Mouse (Mus musculus): ENCODE results near the gene H2-K1. TPM values are rescaled to one million over a fixed set of nuclear protein-coding genes. Genes with fewer than 3 reads are reported as not detected.

The H2-K1 gene
- total and polyA plus RNA-seq, 2 experiments = 2,348 to 5,575 TPM

DNA sequence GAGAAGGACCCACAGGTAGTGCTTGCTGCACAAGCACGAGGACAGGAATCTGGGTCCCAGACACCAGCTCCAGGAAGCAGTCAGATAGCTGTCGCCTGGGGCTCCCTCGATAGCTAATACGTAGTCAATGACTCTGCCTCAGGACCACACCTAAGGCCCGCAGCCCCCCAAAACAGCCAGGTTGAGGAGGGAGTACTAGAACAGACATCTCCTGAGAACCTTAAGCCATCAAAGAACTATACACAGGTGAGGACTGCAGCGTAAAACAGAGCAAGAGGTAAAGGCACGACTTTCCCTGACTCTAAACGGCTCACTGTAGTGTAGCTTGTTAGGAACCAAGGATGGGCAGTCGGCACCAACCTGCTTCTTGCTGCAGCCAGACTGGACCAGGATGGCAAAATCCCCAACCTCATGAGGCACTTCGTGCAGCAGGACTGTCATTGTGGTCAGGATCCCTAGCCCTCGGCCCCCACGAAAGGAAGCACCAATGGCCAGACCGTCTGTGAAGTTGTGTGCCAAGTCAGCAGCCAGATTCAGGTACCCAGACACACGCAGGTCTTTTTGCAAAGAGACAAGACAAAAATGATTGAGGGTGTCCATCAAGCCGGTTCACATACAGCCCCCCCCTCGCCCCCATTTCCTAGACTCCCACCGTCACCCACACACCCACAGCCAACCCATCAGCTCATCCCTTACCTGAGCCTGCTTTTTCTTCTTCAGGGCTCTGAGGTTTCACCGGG lies 29.2 kb upstream of the H2-K1 start:
- Histone ChIP-seq H3K4me1 (ENCODE audit: control insufficient read depth, insufficient read depth, low read length) (peaks cover 29% of the 10 kb centered on the region), H3K79me2 (ENCODE audit: control insufficient read depth, insufficient read depth, low read length) (peaks cover 29% of the 10 kb centered on the region), H3K27me3 (ENCODE audit: control insufficient read depth, insufficient read depth, low read length) (no peaks in the 10 kb centered on the region), H3K4me3 (ENCODE audit: insufficient read depth, low read depth, low read length) (no peak overlapping the region), H3K9ac (ENCODE audit: low read depth, low read length) (no peak overlapping the region), H3K27ac (replicated peaks; ENCODE audit: insufficient read depth, low read depth, low read length) (no peak overlapping the region), H3K36me3 (ENCODE audit: control insufficient read depth, insufficient read depth, low read length) (peaks cover 4% of the 10 kb centered on the region; the same call in 1 of the 2 replicates)
- WGBS = 85% methylated on average over 18 of the region's 18 CpGs
- DNase-seq (ENCODE audit: extremely low read depth, low read depth, low spot score) = no peak
- TF ChIP-seq POLR2A (IDR thresholded peaks at IDR 0.05; ENCODE audit: extremely low read depth, insufficient read depth, low read length) (no peak), CTCF (IDR thresholded peaks at IDR 0.05; ENCODE audit: low read depth, low read length) (no peak)

DNA sequence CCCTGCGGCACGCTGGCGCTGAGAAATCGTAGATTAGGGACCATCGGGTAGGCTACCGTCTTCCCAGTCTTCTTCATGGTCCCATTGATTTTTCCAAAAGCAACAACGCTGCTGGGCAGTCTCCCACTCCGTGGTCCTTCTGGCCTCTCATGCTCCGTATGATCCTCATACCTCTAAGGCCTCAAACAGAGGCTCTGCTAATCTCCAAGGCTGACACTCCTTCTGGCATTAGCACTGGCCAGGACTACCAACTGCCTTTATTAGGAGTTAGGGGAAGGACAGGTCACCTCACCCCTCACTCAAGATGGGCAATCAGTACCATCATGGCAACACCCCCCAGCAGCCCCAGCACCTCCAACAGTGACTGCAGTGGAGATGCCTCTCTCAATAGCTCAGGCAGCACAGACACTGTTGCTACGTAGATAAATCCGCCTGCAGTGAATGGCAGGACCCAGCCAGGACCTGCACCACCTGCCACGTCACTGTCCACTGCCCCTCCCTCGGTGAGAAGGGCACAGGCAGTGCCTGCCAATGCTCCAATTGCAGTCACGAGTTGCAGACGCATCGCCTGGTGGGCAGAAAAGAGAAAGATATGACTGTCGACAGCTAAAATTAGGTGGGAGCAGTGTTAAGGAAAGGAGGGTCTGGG lies 28.5 kb upstream of the H2-K1 start:
- peaks cover 4% of the 10 kb centered on the region; the same call in 1 of the 2 replicates for H3K36me3 ChIP-seq (ENCODE audit: control insufficient read depth, insufficient read depth, low read length)
- H3K4me3 ChIP-seq (ENCODE audit: insufficient read depth, low read depth, low read length) = no peak overlapping the region
- 79% methylated on average over 17 of the region's 17 CpGs for WGBS
- no peak for DNase-seq (ENCODE audit: extremely low read depth, low read depth, low spot score)
- H3K79me2 ChIP-seq (ENCODE audit: control insufficient read depth, insufficient read depth, low read length) = peaks cover 29% of the 10 kb centered on the region
- H3K27ac ChIP-seq (replicated peaks; ENCODE audit: insufficient read depth, low read depth, low read length) = no peak overlapping the region
- no peak overlapping the region for H3K9ac ChIP-seq (ENCODE audit: low read depth, low read length)
- TF ChIP-seq CTCF (IDR thresholded peaks at IDR 0.05; ENCODE audit: low read depth, low read length) = no peak
- no peak for TF ChIP-seq POLR2A (IDR thresholded peaks at IDR 0.05; ENCODE audit: extremely low read depth, insufficient read depth, low read length)
- H3K4me1 ChIP-seq (ENCODE audit: control insufficient read depth, insufficient read depth, low read length) = peaks cover 33% of the 10 kb centered on the region
- no peaks in the 10 kb centered on the region for H3K27me3 ChIP-seq (ENCODE audit: control insufficient read depth, insufficient read depth, low read length)

DNA sequence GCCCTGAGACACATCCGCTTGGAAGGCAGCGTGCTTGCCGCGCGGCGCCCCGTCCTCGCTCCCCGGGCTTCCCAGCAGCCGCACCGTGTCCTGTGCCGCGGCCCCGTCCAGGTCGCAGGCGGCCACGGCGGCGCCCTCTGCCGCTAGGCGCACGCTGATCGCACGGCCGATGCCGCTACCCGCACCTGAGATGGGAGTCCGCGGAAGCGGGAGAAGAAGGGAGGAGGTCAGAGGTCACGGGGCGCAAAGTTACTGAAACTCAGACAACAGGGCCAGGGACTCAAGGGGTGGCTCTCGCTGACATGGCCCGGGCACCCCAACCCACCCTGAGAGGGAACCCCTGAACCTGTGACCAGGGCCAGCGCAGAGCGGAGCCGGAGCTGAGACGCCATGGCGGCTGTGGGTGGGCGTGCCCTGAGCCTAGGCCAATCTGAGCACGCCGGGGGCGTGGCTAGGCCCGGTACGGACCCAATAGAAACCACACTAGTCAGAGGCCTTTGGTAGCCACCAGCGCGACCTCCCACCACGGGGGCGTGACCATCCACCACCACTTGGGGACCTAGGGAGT lies 27.6 kb upstream of the H2-K1 start, which contains the start of gene H2-Ke6:
Gene H2-Ke6 (minus strand): TSS at position 405 of the 568 bp plus-strand sequence.
- Histone ChIP-seq H3K36me3 (ENCODE audit: control insufficient read depth, insufficient read depth, low read length) (peaks cover 4% of the 10 kb centered on the region; the same call in 1 of the 2 replicates), H3K27me3 (ENCODE audit: control insufficient read depth, insufficient read depth, low read length) (no peaks in the 10 kb centered on the region), H3K27ac (replicated peaks; ENCODE audit: insufficient read depth, low read depth, low read length) (peak within 1 kb of the TSS; percentile 77), H3K9ac (ENCODE audit: low read depth, low read length) (peak within 1 kb of the TSS; percentile 84), H3K79me2 (ENCODE audit: control insufficient read depth, insufficient read depth, low read length) (peaks cover 27% of the 10 kb centered on the region), H3K4me1 (ENCODE audit: control insufficient read depth, insufficient read depth, low read length) (peaks cover 28% of the 10 kb centered on the region), H3K4me3 (ENCODE audit: insufficient read depth, low read depth, low read length) (peak within 1 kb of the TSS; percentile 85)
- TF ChIP-seq POLR2A (IDR thresholded peaks at IDR 0.05; ENCODE audit: extremely low read depth, insufficient read depth, low read length) (peak; percentile 87; the same call in 1 of the 2 replicates), CTCF (IDR thresholded peaks at IDR 0.05; ENCODE audit: low read depth, low read length) (peak; percentile 37; the same call in 1 of the 2 replicates)
- peak; percentile 81 for DNase-seq (ENCODE audit: extremely low read depth, low read depth, low spot score)
- 1% methylated on average over 47 of the region's 49 CpGs for WGBS

DNA sequence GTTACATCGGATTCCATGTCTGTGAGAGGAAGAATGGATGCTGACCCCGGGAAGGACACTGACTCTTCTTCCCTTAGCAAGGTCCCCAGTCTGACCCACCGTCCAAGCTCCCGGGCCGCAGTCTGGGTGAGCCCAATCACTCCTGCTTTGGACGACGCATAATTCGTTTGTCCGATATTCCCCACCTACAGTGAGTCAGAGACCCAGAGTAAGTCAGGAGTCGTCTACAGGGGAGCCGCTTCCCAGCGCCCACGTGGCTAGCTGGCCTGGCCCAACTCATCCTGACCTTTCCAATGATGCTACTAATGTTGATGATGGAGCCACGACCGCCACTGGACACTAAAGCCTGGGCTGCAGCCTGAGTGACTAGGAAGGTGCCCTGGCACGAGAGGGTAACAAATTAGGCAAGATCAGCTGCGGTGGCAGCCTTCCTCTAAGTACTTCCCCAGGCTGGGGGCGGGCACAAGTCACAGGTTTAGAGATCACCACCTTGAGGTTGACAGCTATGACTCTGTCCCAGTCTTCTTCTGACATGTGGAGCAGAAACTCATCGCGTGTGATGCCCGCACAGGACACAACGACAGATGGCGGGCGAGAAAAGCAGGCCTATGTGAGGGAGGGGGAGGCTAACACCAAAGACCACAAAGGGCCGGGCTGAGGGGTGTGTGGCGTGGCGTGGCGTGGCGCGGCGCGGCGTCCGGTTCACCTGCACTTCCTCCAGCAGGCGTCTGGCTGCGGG lies 26.9 kb upstream of the H2-K1 start:
- peak overlapping the region; percentile 84 for H3K9ac ChIP-seq (ENCODE audit: low read depth, low read length)
- WGBS = 20% methylated on average over 36 of the region's 36 CpGs
- H3K36me3 ChIP-seq (ENCODE audit: control insufficient read depth, insufficient read depth, low read length) = peaks cover 4% of the 10 kb centered on the region; the same call in 1 of the 2 replicates
- H3K27ac ChIP-seq (replicated peaks; ENCODE audit: insufficient read depth, low read depth, low read length) = peak overlapping the region; percentile 77
- H3K4me1 ChIP-seq (ENCODE audit: control insufficient read depth, insufficient read depth, low read length) = peaks cover 28% of the 10 kb centered on the region
- H3K4me3 ChIP-seq (ENCODE audit: insufficient read depth, low read depth, low read length) = peak overlapping the region; percentile 85
- H3K27me3 ChIP-seq (ENCODE audit: control insufficient read depth, insufficient read depth, low read length) = no peaks in the 10 kb centered on the region
- H3K79me2 ChIP-seq (ENCODE audit: control insufficient read depth, insufficient read depth, low read length) = peaks cover 20% of the 10 kb centered on the region
- DNase-seq (ENCODE audit: extremely low read depth, low read depth, low spot score) = peak; percentile 55
- TF ChIP-seq POLR2A (IDR thresholded peaks at IDR 0.05; ENCODE audit: extremely low read depth, insufficient read depth, low read length) (no peak), CTCF (IDR thresholded peaks at IDR 0.05; ENCODE audit: low read depth, low read length) (0 out of 2 replicates have a peak, but pooled peaks have one; percentile 1)

DNA sequence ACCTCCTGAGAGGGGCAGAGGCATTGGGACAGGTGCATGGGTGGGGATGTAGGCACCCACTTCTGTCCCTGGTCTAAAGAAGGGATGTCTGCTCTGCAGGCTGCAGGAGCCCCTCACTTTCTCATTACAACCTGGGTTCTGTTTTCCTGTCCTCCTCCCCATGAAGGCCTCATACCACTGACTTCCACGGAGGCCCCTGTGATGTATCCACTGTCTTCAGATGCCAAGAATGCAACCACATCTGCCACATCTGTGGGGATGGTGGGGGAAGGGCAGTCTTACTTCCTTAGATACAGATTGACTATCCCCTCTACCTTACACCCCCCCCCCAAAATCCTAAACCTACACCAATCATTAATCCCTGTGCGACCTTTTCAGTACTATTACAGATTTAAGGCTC lies 26.1 kb upstream of the H2-K1 start:
- 76% methylated on average over 2 of the region's 2 CpGs for WGBS
- Histone ChIP-seq H3K4me3 (ENCODE audit: insufficient read depth, low read depth, low read length) (no peak overlapping the region), H3K4me1 (ENCODE audit: control insufficient read depth, insufficient read depth, low read length) (peaks cover 28% of the 10 kb centered on the region), H3K79me2 (ENCODE audit: control insufficient read depth, insufficient read depth, low read length) (peaks cover 16% of the 10 kb centered on the region), H3K27me3 (ENCODE audit: control insufficient read depth, insufficient read depth, low read length) (no peaks in the 10 kb centered on the region), H3K9ac (ENCODE audit: low read depth, low read length) (no peak overlapping the region), H3K36me3 (ENCODE audit: control insufficient read depth, insufficient read depth, low read length) (peaks cover 4% of the 10 kb centered on the region; the same call in 1 of the 2 replicates), H3K27ac (replicated peaks; ENCODE audit: insufficient read depth, low read depth, low read length) (no peak overlapping the region)
- TF ChIP-seq POLR2A (IDR thresholded peaks at IDR 0.05; ENCODE audit: extremely low read depth, insufficient read depth, low read length) (no peak), CTCF (IDR thresholded peaks at IDR 0.05; ENCODE audit: low read depth, low read length) (no peak)
- no peak for DNase-seq (ENCODE audit: extremely low read depth, low read depth, low spot score)
